Mouse (Mus musculus) liver, postnatal 0 days (tissue): ENCODE measurements around the gene Ncbp2.

Experiments
- CTCF ChIP-seq: sonication (generic); IDR thresholded peaks from 2 replicates; pipeline ENCODE4 v1.5.1; 2016; ENCODE audit warnings: antibody characterized with exemption, low read depth
- EP300 ChIP-seq: IDR thresholded peaks from 2 replicates; pipeline ENCODE4 v1.6.1; 2016; ENCODE audit warnings: antibody characterized with exemption, low read depth, mild to moderate bottlenecking

DNA sequence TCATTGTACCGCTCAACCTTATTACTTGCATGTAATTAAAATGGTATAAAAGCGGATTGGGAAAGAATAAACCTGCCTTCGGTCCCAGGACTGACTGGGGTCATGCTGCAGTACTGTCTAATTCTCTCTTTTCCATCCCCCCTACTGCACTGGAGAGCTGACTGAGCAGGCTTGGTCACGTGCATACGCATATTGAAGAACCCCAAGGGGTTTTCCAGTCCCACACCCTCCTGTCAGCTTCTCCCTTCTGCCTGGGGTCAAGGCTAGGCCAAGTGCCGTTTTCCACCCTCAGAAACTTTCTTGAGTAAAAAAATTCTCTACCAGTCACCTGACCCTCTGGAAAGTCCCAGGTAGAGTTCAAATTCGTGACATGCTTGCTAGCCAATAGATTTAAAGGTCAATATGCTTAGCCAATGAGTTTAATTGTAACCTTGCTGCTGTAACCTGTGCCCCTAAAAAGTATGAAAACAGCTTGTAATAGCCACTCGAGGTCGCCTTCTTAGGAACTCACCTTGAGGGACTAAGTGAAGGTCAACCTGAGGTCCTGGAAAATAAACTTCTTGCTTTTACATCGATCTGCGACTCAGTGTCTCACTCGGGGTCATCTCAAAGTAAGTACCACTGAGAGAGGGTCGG is 21.6 kb upstream of the Ncbp2 start:
- no peak for TF ChIP-seq CTCF
- no peak for TF ChIP-seq EP300
